Mouse (Mus musculus) splenic B cell, adult 2 months (primary cell): ENCODE measurements at regions not wholly inside any gene's neighbourhood (a gene's known extent, or its start where the extent isn't known, plus 50 kb on each side); places are given as distances from the start of the nearest gene placed in this dataset.
A peak's percentile ranks its signal among the peaks of the same experiment; 100 is the strongest.
"Not testable (repeated sequence)": the region's sequence is repeated elsewhere in the genome, so short reads cannot be mapped to it uniquely, and the experiment has no call there.

ENCODE experiments used
- DNase-seq: peaks from one replicate; pipeline ENCODE4 v3.0.0-alpha.2; 2011; ENCODE audit warnings: low read depth, low spot score
- H3K27me3 ChIP-seq: 2 replicates; pipeline ENCODE4 v1.6.1; 2012; ENCODE audit warnings: mild to moderate bottlenecking, low read length, moderate library complexity, mixed read lengths; ENCODE audit not compliant: control insufficient read depth, poor library complexity, insufficient read depth, severe bottlenecking
- H3K36me3 ChIP-seq: 2 replicates; pipeline ENCODE4 v1.6.1; 2012; ENCODE audit warnings: mild to moderate bottlenecking, low read length, moderate library complexity, mixed read lengths; ENCODE audit not compliant: control insufficient read depth, poor library complexity, insufficient read depth, severe bottlenecking

DNA sequence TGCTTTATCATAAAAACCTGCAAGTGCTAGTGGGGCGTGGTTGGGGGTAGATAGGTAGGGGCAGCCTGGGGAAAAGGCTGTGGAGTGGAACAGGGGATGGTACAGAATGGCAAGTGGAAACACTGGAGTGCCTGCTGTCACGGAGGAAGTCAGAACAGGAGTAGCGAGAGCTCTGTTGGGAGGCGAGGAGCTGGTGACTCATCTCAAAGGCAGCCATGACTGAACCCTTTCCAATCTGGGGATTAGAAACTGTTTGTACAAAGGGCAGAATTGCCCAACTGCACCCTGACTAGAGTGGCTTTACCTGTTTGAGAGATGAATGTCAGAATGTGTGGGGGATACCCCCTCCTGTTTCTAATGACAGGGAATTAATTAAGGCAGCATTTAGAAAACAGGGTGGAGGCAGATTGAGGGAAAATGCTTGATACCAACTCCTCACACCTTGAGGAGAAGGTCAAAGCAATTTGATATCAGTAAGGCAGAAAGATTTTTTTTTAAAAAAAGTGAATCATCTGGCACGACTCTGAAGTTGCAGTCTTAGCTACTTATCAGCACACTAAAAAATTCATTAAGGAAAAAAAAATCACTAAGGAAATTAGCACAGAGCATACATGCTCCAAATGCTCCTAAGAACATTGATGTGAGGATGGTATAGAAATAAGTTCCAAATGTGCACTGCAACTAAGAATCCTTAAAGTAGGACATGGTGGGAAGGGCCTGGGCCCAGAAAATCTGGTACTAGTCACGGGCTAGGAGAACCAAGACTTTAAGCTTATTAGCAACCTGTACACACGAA lies 54.7 kb upstream of the Usp25 start:
- no peaks in the 10 kb centered on the region for H3K36me3 ChIP-seq
- no peak for DNase-seq

GRCm38 (mm10) chr16:76957491-76957890 lies 56.0 kb upstream of the Usp25 start:
- no peaks in the 10 kb centered on the region for H3K36me3 ChIP-seq
- no peaks in the 10 kb centered on the region for H3K27me3 ChIP-seq
- no peak for DNase-seq

More for the DNA sequence above, 54.7 kb upstream of the Usp25 start:
- no peaks in the 10 kb centered on the region for H3K27me3 ChIP-seq

- H3K27me3 ChIP-seq: no peaks in the 10 kb centered on the region
- DNase-seq: no peak
- H3K36me3 ChIP-seq: no peaks in the 10 kb centered on the region
Measured at GRCm38 (mm10) chr16:76957090-76957489, 56.4 kb upstream of the Usp25 start.

DNA sequence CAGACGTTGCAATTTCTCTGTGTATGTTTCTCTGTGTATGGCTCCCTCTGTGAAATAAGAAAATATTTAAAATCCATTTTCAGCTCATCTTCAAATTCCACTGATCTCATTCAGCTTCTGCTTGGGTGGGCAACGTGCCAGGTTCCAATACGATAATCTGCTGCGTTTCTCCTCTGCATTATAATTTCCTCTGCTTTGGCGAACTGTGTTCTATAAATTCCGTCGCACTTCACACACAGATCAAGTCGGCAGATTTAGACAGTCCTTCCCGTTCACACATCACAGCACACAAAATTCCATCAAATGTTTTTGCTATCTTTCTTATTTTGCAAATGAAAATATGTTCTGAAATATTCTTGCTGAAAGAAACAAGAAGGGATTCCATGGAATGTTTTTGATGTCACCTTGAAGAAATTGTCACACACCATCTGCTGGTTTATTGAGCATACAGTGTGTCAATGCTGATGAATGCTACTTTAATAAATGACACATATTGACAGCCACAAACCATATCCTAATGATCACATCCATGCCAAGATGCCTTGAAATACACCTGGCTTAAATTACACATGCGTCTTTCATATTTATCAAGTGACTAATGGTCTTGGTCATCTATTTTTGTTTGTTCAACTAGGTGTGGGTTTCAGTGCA lies 62.5 kb upstream of the Usp25 start:
- Histone ChIP-seq H3K36me3 (no peaks in the 10 kb centered on the region), H3K27me3 (no peaks in the 10 kb centered on the region)
- no peak for DNase-seq

DNA sequence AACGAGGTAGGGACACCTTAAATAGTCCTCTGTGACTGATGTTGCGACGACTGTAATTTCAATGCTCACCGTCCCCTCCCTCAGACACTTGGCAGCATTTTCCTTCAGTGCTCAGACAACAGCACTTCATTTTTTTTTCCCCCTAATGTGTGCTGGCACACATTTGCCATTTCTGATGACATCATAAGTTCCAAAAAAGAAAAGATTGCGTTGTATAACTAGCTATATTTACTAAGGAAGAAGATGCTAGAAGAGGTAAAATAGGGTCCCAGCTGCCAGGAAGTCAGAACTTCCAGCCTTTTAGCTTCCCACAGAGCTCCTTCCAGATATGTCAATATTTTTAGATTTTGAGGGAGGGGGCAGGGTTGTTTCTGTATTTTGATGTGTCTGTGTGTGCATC lies 66.5 kb upstream of the Usp25 start:
- no peaks in the 10 kb centered on the region for H3K36me3 ChIP-seq

DNA sequence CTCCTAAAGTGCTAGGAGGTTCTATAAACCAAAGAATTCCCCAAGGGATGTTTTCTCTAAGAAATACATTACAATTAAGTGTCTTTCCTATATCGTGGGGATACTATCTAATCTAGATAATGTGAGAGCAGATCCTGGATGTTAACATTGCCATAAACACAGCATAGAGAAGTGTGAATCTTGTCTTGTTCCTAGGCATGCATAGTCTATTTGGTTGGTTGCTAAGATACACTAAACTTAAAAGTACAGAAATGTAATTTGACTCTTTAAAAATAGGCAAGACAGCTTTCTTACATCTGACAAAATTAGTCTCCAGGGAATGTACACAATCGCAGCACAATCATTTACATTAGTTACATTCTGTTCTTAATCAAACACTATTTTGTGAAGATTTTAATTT lies 75.4 kb upstream of the Usp25 start:
- Histone ChIP-seq H3K27me3 (no peaks in the 10 kb centered on the region), H3K36me3 (no peaks in the 10 kb centered on the region)
- DNase-seq: no peak

More for the DNA sequence above, 66.5 kb upstream of the Usp25 start:
- no peaks in the 10 kb centered on the region for H3K27me3 ChIP-seq
- no peak for DNase-seq

DNA sequence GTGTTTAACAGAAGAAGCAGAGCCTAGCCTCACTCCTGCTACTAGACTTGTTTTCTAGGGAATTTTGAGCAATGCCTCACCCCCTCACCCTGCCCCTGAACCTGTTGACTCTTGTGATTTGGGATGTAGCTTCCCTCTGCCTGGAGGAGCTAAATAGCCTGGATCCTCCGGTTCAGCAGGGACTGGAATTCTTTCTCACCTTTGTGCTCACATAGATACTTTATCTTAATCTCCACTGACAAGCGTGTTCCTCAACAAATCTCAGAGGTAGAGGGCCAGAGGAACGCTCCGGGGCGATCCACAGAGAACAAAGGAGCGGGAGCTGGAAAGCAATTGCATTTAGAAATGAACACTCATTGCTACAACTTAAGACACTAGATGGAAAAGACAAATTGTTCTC lies 85.6 kb upstream of the Usp25 start:
- H3K36me3 ChIP-seq: no peaks in the 10 kb centered on the region
- H3K27me3 ChIP-seq: no peaks in the 10 kb centered on the region
- no peak for DNase-seq

GRCm38 (mm10) chr16:76920137-76920536 lies 93.4 kb upstream of the Usp25 start:
- DNase-seq, H3K36me3 ChIP-seq, H3K27me3 ChIP-seq: not testable (repeated sequence)

DNA sequence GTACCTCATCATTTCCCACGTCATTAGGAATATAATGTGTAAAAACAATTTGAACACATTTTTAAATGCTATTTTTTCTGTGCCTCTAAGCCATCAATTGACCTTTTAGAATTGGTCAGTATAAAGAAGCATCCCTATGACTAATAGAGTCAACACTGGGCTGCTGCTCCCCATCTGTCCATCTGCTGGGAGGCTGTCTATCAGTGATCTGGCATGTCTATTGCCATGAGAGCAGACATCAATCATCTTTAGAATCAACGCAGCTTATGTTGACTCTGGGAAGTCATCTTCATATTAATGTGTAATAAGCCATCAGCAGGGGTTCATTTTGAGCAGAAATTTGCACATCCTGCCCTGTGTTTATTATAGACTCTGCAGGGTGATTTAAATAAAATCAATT lies 94.9 kb upstream of the Usp25 start:
- no peaks in the 10 kb centered on the region for H3K27me3 ChIP-seq
- no peaks in the 10 kb centered on the region for H3K36me3 ChIP-seq
- DNase-seq: no peak

- no peaks in the 10 kb centered on the region for H3K27me3 ChIP-seq
- no peak for DNase-seq
- H3K36me3 ChIP-seq: no peaks in the 10 kb centered on the region
Measured at GRCm38 (mm10) chr16:76914311-76914710, 99.2 kb upstream of the Usp25 start.

GRCm38 (mm10) chr16:76905205-76905996 lies 108.1 kb upstream of the Usp25 start:
- Histone ChIP-seq H3K36me3 (no peaks in the 10 kb centered on the region), H3K27me3 (no peaks in the 10 kb centered on the region)
- no peak for DNase-seq

DNA sequence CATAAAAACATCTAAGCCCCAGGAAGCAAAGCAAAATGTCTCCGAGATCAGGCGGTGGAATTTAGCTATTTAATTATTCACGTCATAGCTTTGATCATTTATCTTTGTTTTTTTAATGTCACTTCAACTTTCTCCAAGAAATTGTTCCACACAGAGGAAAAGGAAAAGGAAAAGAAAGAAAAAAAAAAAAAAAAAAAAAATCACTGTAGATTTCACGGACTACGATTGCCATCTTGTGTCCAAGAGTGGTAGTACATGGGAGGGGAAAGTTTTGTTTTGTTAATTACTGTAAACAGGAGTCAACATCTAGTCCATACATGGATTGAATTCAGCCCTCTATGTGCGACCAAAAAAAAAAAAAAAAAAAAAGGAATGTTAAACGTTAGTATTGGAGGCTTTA lies 114.4 kb upstream of the Usp25 start:
- H3K27me3 ChIP-seq: no peaks in the 10 kb centered on the region
- H3K36me3 ChIP-seq: no peaks in the 10 kb centered on the region
- peak; percentile 37 for DNase-seq

GRCm38 (mm10) chr16:76896305-76896704 lies 117.2 kb upstream of the Usp25 start:
- no peak for DNase-seq
- H3K27me3 ChIP-seq: no peaks in the 10 kb centered on the region
- no peaks in the 10 kb centered on the region for H3K36me3 ChIP-seq

DNA sequence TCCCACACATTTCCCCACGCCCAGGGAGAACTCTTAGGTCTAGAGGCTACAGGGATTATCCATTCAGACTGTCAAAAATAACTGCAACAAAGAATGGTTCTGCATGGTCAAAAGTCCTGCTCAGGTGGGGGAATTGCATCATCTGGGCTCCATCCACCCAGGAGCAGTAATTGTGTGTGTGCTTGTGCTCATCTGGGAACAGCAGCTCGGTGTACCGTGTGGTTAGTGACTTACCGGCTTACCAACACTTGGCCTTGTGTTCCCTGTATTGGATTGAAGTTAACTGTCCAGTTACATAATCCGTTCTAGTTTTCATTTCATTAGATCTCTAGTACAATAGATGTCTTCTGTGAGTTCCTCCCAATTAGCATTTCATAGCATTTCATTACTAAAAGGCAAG lies 117.7 kb upstream of the Usp25 start:
- Histone ChIP-seq H3K27me3 (no peaks in the 10 kb centered on the region), H3K36me3 (no peaks in the 10 kb centered on the region)
- no peak for DNase-seq

DNA sequence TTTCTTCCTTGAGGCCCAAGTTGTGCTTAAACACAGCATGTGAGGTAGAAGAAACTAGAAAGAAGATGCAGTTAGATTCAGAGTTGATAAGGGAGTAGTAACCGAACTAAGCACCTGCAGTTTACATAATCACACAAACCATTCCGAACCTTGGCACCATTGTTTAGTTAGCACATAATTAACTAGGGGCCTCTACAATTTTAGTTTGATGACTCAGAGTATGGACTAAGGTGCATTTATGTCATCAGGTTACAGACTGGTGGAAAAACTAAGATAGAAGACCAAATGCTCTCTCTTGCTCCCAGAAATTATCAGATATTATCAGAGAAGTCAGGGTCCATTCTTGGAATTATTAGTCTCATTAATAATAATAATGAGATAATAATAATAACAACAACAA lies 134.9 kb upstream of the Usp25 start:
- no peaks in the 10 kb centered on the region for H3K36me3 ChIP-seq
- no peaks in the 10 kb centered on the region for H3K27me3 ChIP-seq
- DNase-seq: no peak
